ENCODE assay signal across 18 mouse cellular contexts in the genomic region with DNA sequence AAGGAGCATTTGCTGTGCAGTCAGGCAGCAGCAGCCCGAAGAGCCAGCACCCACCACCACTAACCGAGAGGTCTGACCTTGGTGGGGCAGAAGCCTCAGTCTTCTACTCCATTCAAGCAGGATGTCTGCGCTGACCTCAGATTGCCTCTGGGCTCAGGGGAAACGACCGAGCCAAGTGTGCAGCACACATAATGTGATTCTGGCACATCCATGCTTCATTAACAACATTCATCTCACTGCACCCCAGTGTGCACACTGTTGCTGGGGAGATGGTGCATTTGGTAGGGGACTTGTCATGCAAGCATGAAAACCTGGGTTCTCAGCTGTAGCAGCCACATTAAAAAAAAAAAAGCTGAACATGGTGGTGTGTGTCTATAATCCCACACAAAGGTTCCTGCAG.
"Had no signal": no experiment of that assay in that cellular context is flagged by ENCODE, and none has a peak within 500 bp of the region (broad histone marks: within the 10 kb centered on the region; RNA-seq: fewer than 3 reads in every experiment).

No protein-coding gene starts in this region.

- H3K9ac ChIP-seq: limb, embryonic 13.5 days; liver, embryonic 12.5 days; liver, embryonic 15.5 days; lung, embryonic 15.5 days; neural tube, embryonic 12.5 days had no signal

- H3K9me3 ChIP-seq: limb, embryonic 10.5 days; limb, embryonic 13.5 days; liver, embryonic 12.5 days; liver, embryonic 15.5 days; lung, embryonic 15.5 days; midbrain, embryonic 10.5 days; neural tube, embryonic 12.5 days had no signal

- ATAC-seq: liver, embryonic 12.5 days had no signal

- H3K36me3 ChIP-seq: limb, embryonic 10.5 days; limb, embryonic 13.5 days; liver, embryonic 12.5 days; liver, embryonic 15.5 days; lung, embryonic 15.5 days; midbrain, embryonic 10.5 days; neural tube, embryonic 12.5 days had no signal

- DNase-seq: kidney, adult 9 months; kidney, postnatal 14 days; layer of hippocampus, postnatal 36 days; liver; lung, adult 18-20 months; lung, postnatal 10 days; lung, postnatal 36 days; midbrain, embryonic 14.5 days; thymus, adult 18-20 months; thymus, postnatal 36 days had no signal

- H3K4me2 ChIP-seq: limb, embryonic 13.5 days; liver, embryonic 12.5 days; liver, embryonic 15.5 days; lung, embryonic 15.5 days; neural tube, embryonic 12.5 days had no signal

- H3K4me3 ChIP-seq: limb, embryonic 10.5 days; limb, embryonic 13.5 days; liver, embryonic 12.5 days; liver, embryonic 15.5 days; lung, embryonic 15.5 days; megakaryocyte, embryonic 14.5 days; midbrain, embryonic 10.5 days; neural tube, embryonic 12.5 days had no signal

- H3K27me3 ChIP-seq: limb, embryonic 13.5 days; liver, embryonic 12.5 days; liver, embryonic 15.5 days; lung, embryonic 15.5 days; neural tube, embryonic 12.5 days had no signal

- H3K27ac ChIP-seq: limb, embryonic 10.5 days; limb, embryonic 13.5 days; liver, embryonic 12.5 days; liver, embryonic 15.5 days; lung, embryonic 15.5 days; midbrain, embryonic 10.5 days; neural tube, embryonic 12.5 days had no signal

- H3K4me1 ChIP-seq: limb, embryonic 10.5 days; limb, embryonic 13.5 days; liver, embryonic 12.5 days; liver, embryonic 15.5 days; lung, embryonic 15.5 days; neural tube, embryonic 12.5 days had no signal
